Mouse (Mus musculus) 3T3-L1 (cell line): ENCODE results near the gene Srsf1.

Experiments
- DNase-seq: peaks from one replicate; pipeline ENCODE4 v3.0.0-alpha.2; 2015; ENCODE audit warnings: low read depth, low spot score

Srsf1 gene

DNA sequence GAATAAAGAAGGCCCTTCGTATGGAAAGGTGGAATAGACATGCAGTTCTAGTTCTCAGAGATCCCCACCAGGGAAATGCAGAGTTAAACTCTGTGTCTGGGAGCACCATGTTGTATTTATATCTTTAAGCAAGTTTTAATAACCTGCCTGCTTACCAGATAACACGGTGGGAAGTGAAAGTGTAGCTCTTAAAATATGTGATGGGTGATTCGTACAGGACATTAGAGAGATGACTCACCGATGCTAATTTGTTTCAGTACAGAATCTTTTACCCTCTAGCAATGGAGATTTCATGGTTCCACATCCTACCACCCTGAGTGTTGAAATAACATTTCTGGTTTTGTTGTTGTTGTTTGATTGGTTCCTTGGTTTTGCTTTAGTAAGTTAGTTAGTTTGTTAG, 23.2 kb downstream of the Srsf1 start:
- DNase-seq: peak; percentile 56

GRCm38 (mm10) chr11:88071113-88071512, 23.9 kb downstream of the Srsf1 start:
- no peak for DNase-seq

DNA sequence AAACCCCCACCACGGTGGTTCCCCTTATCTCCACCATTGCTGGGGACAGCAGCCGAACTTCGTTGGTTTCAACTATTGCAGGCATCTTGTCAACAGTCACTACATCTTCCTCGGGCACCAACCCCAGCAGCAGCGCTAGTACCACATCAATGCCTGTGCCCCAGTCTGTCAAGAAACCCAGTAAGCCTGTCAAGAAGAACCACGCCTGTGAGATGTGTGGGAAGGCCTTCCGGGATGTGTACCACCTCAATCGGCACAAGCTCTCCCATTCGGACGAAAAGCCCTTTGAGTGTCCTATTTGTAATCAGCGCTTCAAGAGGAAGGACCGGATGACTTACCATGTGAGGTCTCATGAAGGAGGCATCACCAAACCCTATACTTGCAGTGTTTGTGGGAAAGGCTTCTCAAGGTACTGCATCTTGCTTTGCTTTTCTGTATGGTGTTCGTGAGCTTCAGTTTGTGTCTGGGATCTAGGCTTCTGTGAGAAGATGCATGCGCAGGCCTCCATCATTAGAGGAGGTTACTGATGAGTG, 26.2 kb downstream of the Srsf1 start:
- no peak for DNase-seq

GRCm38 (mm10) chr11:88075701-88076100, 28.5 kb downstream of the Srsf1 start:
- DNase-seq: peak; percentile 39

DNA sequence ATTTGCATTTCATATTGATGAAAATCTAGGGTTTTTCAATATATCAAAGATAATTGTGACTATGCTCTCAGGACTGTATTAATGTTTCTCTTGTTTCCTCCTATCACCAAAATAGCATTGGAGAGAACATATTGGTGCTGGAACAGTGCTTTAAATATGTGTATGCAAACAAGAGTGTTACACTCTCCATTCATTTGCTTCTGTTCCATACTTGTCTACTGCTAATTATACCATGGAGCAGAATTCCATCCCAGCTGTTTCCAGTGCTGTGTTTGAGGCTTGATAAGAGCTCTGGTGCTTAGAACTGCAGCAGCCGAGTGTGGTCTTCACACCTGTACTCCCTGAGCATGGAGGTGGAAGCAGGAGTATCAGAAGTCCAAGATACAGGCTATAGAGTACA, 29.2 kb downstream of the Srsf1 start:
- no peak for DNase-seq

GRCm38 (mm10) chr11:88083699-88084098, 36.5 kb downstream of the Srsf1 start:
- no peak for DNase-seq

- DNase-seq: no peak
Measured at GRCm38 (mm10) chr11:88086737-88087627, 39.8 kb downstream of the Srsf1 start.

- DNase-seq: no peak
Measured at GRCm38 (mm10) chr11:88089150-88089549, 42.0 kb downstream of the Srsf1 start.

DNA sequence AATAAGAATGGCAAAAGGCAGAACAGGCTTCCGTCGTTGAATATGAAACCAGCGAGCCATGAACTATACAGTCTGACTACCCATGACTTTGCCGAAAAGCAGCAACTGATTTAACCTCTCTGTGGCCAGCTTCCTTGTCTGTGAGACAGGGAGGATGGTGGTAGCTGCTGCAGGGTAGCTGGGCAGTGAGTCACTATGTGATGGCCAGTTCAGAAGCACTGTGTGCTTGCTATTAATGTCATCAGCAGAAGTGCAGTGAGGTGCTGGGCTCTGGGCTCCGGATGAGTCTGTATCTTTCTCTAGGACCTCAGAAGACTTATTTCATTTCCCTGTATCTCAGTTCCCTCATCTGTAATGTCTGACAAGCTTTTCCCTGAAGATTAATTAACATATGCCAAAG, 43.1 kb downstream of the Srsf1 start:
- DNase-seq: peak; percentile 60

DNA sequence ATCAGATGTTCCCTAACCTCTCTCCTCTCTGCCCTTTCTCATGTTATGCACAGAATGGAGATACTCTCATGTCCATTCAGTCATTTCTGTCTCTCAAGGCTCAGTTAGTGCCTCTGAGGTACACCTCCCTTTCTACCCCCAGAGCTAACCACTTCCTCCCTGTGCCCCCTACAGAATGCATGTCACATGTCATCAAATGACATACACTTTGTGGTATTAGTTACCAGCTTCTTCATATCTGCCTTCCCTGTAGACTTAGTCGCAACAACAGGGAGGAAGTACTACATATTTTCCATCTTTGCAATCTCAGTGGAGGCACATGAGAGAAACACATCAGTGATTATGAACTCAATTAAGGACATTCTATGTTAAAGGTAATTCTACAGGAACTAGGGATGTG, 44.8 kb downstream of the Srsf1 start:
- DNase-seq: no peak

DNA sequence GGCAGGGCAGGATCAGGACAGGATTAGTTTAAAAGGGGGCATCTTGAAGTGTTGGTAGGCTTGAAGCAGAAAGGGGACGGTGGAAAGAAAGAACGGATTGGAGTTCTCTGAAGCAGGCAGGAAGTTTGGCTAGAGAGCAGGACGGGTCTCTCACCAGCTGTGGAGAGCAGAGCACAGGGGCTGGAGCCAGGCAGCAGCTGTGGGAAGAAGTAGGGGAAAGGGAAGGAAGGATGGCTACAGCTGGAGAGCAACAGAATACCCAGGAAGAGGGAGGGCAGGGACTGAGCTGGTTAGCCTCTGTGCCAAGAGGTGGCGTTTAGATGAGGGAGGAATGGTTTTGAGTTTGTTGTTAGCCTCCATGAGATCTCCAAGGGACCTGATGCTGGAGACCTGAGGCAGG, 50.0 kb downstream of the Srsf1 start:
- DNase-seq: peak; percentile 36

- no peak for DNase-seq
Measured at GRCm38 (mm10) chr11:88098021-88098729, 51.0 kb downstream of the Srsf1 start, which contains the start of gene Cuedc1. Cuedc1 (plus strand) TSS chr11:88098058.

DNA sequence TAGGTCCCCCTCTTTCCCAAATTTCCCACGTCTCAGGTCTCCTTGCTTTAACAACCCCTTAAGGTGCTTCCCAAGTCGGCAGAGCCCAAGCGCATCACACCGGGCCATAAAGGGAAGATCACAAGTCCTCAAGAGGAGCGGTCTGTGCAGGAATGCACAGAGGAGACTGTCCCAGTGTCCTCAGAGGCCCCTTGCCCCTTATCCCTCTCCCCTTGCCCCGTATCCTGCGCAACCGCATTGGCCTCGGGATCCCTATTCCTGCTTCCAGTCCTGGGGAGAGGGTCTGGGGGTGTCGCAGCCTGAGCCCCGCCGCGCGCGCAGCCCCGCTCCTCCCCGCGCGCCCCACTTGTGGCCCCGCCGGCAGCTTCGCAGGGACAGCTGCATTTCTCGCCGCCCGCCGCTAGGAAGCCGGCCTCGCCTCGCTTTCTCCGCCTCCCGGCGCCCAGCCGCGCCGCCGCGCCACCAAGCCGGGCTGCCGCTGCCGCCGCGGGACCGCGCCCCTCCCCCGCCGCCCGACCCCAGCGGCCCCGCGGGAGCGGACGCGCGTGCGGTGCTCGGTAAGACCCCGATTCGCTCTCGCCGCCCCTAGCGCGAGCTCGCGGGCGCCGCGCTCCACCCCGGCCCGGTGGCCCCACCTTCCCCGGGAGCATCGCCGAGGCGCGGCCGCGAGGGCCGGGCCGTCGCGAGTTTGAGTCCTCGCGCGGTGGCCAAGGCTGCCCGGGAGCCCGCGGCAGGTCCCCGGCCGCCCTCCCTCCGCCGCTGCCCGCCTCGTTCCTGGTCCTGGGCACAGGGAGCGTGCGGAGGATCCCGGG, 51.8 kb downstream of the Srsf1 start:
- DNase-seq: peak; percentile 58

GRCm38 (mm10) chr11:88099599-88100023, 52.4 kb downstream of the Srsf1 start:
- peak; percentile 52 for DNase-seq

DNA sequence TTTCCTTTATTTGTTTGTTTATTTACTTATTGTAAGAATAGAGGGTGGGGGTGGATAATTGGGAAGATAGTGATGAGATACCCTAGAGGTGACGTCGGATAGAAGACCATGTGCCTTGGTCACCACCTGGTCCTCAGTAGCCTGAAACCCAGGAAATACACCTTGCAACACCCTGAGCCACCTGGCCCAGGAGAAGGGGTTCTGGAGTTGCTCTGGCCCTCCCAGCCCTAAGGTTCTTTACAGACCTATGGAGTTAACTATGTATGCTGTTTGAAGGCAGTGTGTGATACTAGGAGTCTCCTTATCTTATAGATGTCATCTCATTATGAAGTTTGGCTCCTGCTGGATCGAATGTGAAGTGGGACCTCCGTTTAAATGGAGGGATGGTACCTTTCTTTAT, 53.0 kb downstream of the Srsf1 start:
- DNase-seq: no peak
